Mouse (Mus musculus): Measurements from ENCODE around the gene Tmem92. TPM values are rescaled to one million over a fixed set of nuclear protein-coding genes. Genes with fewer than 3 reads are reported as not detected.

Gene Tmem92
- polyA plus RNA-seq, 1 experiment from 2014 or later: not detected

DNA sequence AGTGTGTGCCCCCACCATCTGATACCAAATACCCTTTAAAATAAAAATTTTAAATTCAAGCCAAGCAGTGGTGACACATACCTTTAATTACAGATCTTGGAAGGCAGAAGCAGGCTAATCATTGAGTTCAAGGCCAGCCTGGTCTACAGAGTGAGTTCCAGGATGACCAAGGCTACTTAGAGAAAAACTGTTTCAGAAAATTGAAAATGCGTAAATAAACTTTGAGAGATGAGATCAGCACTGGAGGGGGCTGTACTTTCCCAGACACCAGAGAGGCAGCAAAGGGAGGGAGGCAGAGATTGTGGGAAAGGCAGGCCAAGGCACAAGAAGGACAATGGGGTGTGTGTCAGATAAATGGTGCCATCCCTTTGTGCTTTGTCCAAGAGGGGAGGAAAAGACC lies 20.2 kb downstream of the Tmem92 start:
- no peaks in the 10 kb centered on the region for H3K4me1 ChIP-seq
- no peak overlapping the region for H3K4me2 ChIP-seq
- no peak overlapping the region for H3K27ac ChIP-seq
- H3K4me3 ChIP-seq: no peak overlapping the region
- no peaks in the 10 kb centered on the region for H3K27me3 ChIP-seq
- no peaks in the 10 kb centered on the region for H3K36me3 ChIP-seq
- H3K9ac ChIP-seq: no peak overlapping the region
- 79% methylated on average over 1 of the region's 1 CpGs for WGBS
- no peaks in the 10 kb centered on the region for H3K9me3 ChIP-seq
- ATAC-seq (ENCODE audit: borderline replicate concordance, extremely low read depth, low FRiP score, low TSS enrichment): no peak

DNA sequence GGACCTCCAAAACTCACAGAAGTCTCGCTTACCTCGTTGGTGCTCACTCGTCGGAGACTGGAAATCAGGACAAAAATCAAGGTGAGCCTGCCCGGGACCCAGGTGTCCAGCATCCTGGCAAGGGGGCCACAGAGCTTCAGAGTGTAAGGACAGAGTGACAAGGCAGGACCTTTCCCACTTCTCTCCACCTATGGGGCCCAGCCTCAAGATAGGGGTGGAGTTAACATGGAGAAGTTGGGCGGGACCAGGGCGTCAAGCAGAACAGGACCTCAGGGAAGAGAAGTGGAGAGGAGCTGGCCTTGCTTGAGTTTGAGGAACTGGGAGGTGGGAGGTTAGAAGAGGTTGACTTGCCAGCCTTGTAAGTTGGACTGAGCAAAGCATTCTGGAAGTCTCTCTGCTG lies 21.7 kb downstream of the Tmem92 start:
- Histone ChIP-seq H3K4me3 (no peak overlapping the region), H3K36me3 (no peaks in the 10 kb centered on the region), H3K4me1 (no peaks in the 10 kb centered on the region), H3K27me3 (no peaks in the 10 kb centered on the region; the same call in 1 of the 2 replicates), H3K9me3 (no peaks in the 10 kb centered on the region), H3K9ac (no peak overlapping the region), H3K27ac (no peak overlapping the region), H3K4me2 (no peak overlapping the region)
- no peak for ATAC-seq (ENCODE audit: borderline replicate concordance, extremely low read depth, low FRiP score, low TSS enrichment)
- 72% methylated on average over 7 of the region's 7 CpGs for WGBS

DNA sequence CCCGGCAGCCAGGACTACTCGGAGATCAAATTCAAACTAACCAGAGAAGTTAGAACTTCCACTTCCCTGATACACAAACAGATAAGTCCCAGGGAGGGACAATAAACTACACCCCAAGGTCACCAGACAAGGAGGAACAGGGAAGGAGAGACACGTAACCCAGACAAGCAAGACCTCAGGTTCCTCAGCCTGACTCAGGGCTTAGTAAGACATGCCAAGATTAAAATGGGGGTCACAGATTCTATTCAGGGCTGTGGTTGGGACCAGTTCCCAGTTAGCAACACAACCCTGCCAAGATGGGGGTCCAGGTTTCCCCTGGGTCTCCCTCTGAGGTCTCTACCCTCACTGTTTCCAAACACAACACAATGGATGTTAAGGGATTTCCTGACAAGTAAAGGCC lies 22.1 kb downstream of the Tmem92 start:
- no peaks in the 10 kb centered on the region for H3K36me3 ChIP-seq
- H3K27me3 ChIP-seq: no peaks in the 10 kb centered on the region; the same call in 1 of the 2 replicates
- no peaks in the 10 kb centered on the region for H3K4me1 ChIP-seq
- H3K9me3 ChIP-seq: no peaks in the 10 kb centered on the region
- ATAC-seq (ENCODE audit: borderline replicate concordance, extremely low read depth, low FRiP score, low TSS enrichment): no peak
- H3K4me3 ChIP-seq: no peak overlapping the region
- no peak overlapping the region for H3K9ac ChIP-seq
- 58% methylated on average over 3 of the region's 3 CpGs for WGBS
- H3K4me2 ChIP-seq: no peak overlapping the region
- no peak overlapping the region for H3K27ac ChIP-seq

DNA sequence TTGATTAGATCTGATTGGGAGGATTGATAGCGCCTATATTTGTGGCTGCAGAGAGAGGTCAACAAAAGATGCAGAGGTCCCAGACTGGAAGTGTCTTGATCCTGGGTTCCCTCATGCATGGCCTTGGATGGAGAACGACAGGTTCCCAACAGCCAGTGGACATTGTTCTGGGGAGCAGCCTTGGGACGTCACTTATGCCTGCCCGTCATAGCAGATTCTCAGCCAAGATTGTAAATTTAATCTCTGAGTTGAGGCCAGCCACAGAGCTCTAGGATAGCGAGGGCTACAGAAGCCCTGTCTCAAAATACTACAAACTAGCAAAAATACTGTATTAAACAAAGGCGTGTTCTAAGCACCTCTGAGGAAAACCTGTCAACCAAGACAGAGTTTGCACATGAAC lies 22.6 kb downstream of the Tmem92 start:
- no peak overlapping the region for H3K27ac ChIP-seq
- H3K4me1 ChIP-seq: no peaks in the 10 kb centered on the region
- 78% methylated on average over 6 of the region's 6 CpGs for WGBS
- no peak overlapping the region for H3K4me2 ChIP-seq
- no peak overlapping the region for H3K9ac ChIP-seq
- no peaks in the 10 kb centered on the region for H3K9me3 ChIP-seq
- no peak for ATAC-seq (ENCODE audit: borderline replicate concordance, extremely low read depth, low FRiP score, low TSS enrichment)
- H3K4me3 ChIP-seq: no peak overlapping the region
- no peaks in the 10 kb centered on the region; the same call in 1 of the 2 replicates for H3K27me3 ChIP-seq
- no peaks in the 10 kb centered on the region for H3K36me3 ChIP-seq

DNA sequence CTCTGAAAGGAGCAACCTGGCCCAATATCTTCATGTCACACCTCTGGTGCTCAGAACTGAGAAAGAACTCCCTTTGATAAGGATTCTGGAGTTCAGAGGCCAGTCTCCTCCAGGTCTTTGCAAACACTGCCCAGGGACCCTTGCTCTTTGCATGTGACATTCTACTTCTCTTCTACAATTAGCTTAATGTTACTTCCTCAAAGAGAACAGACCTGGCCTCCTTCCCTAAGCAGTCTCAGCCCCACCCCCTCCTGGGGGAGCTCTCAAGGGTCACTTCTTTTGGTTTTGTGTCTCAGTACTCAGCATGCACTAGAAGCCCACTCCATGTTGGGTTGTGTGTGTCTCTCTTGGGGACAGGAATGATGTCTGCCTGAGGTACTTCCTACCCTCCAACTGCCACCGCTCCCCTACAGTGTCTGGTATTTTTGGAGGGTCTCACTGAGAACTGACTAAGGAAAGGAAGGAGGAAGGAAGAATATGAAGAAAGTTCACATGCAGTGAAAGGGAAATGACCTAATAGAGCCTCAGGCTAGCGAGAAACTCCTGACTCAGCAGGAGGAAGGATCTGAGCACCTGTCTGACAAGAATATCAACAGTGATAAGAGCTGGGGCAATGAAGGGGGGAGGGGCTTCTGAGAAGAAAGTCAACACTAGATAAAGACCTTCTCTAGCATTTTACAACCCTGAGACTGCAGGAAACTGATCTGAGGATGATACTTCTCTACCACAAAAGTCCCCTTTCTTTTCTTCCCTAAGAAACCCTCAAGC lies 29.4 kb downstream of the Tmem92 start:
- 27% methylated on average over 2 of the region's 2 CpGs for WGBS
- no peaks in the 10 kb centered on the region for H3K4me1 ChIP-seq
- no peak for ATAC-seq (ENCODE audit: borderline replicate concordance, extremely low read depth, low FRiP score, low TSS enrichment)
- no peak overlapping the region for H3K4me3 ChIP-seq
- H3K9me3 ChIP-seq: no peaks in the 10 kb centered on the region
- no peaks in the 10 kb centered on the region for H3K36me3 ChIP-seq
- no peak overlapping the region for H3K27ac ChIP-seq
- no peaks in the 10 kb centered on the region; the same call in 1 of the 2 replicates for H3K27me3 ChIP-seq
- H3K9ac ChIP-seq: no peak overlapping the region
- no peak overlapping the region for H3K4me2 ChIP-seq

DNA sequence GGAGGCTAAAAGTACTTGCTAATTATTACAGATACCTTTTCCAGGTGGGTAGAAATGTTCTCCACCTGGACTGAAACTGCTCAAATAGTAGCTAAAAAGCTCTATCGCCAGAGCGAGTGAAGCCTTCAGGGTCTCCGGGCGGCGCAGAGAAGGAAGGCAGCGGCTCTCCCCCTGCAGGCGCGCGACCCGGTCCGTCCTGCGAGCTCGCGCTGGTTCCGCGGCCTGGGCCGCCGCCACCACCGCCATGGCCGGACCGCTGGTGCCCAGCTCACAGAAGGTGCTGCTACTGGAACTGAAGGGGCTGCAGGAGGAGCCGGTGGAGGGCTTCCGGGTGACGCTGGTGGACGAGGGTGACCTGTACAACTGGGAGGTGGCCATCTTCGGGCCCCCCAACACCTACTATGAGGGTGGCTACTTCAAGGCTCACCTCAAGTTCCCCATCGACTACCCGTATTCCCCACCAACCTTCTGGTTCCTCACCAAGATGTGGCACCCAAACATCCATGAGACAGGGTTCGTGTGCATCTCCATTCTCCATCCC lies 40.7 kb downstream of the Tmem92 start, which contains the start of gene Cdc34b:
Cdc34b (plus strand) TSS at position 51 of the 541 bp plus-strand sequence.
- Histone ChIP-seq H3K9ac (no peak within 1 kb of the TSS), H3K4me3 (no peak within 1 kb of the TSS), H3K27me3 (no peaks in the 10 kb centered on the region), H3K36me3 (no peaks in the 10 kb centered on the region), H3K27ac (no peak within 1 kb of the TSS), H3K4me2 (no peak within 1 kb of the TSS), H3K9me3 (no peaks in the 10 kb centered on the region), H3K4me1 (no peaks in the 10 kb centered on the region)
- ATAC-seq (ENCODE audit: borderline replicate concordance, extremely low read depth, low FRiP score, low TSS enrichment): no peak
- 74% methylated on average over 29 of the region's 29 CpGs for WGBS

DNA sequence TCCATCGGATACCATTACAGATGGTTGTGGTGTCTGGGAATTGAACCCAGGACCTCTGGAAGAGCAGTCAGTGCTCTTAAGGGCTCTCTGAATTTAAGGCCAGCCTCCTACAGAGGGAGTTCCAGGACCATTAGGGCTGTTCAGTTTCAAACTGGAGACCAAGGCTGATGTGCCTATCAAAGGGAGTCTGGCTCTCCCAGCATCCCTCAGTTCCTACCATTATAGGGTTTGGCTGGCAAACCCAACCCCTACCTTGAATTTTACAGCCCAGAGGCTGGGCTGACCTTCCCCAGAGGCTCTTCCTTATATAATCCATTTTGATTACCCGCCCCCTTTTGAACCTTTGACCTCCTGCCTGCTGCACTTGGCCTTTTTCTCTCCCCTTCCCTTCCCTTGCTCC lies 46.8 kb downstream of the Tmem92 start:
- no peaks in the 10 kb centered on the region for H3K4me1 ChIP-seq
- no peak overlapping the region for H3K4me3 ChIP-seq
- no peak overlapping the region for H3K27ac ChIP-seq
- H3K36me3 ChIP-seq: no peaks in the 10 kb centered on the region
- no peak overlapping the region for H3K9ac ChIP-seq
- no peak overlapping the region for H3K4me2 ChIP-seq
- ATAC-seq (ENCODE audit: borderline replicate concordance, extremely low read depth, low FRiP score, low TSS enrichment): no peak
- no peaks in the 10 kb centered on the region for H3K9me3 ChIP-seq
- H3K27me3 ChIP-seq: no peaks in the 10 kb centered on the region
- WGBS: 66% methylated on average over 2 of the region's 2 CpGs

DNA sequence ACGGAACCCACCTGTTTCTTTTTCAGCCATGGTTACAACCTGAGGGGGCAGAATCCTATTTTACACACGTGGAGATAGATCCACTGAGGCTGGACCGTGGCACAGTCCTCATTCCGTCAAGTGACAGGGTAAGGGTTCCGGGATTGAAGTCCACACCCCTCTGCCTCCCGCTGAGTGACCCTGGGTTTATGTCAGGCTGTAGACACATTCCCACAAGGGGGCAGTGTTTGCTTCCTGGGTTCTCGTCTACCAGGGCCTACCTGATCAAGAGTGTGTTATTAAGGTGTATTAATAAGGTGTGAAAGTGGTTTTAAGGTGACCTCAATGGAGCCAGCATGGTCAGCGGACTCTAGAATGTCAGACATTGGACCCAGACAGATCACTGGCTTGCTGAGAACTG lies 49.7 kb downstream of the Tmem92 start:
- Histone ChIP-seq H3K4me1 (no peaks in the 10 kb centered on the region), H3K4me3 (no peak overlapping the region), H3K27me3 (no peaks in the 10 kb centered on the region), H3K9ac (no peak overlapping the region), H3K27ac (no peak overlapping the region), H3K4me2 (no peak overlapping the region), H3K36me3 (no peaks in the 10 kb centered on the region), H3K9me3 (no peaks in the 10 kb centered on the region)
- ATAC-seq (ENCODE audit: borderline replicate concordance, extremely low read depth, low FRiP score, low TSS enrichment): no peak
- 33% methylated on average over 8 of the region's 8 CpGs for WGBS

DNA sequence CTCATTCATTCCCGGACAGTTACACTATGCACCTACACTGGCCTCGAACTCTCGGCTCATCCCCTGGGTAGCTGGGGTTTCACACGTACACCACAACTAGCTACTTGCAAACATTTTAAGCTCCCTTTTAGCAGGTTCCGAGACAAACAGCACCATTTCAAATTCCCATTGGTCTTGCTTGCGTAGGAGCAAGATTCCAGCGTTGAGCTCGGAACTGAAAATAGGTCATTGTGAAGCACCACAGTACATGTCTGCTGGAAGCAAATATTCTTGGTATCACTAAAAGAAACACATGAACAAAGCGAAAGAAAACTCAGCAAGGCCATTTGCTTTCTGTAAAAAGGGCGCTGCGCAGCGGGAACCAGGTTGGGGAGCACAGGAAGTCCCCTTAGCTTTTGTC lies 51.3 kb downstream of the Tmem92 start:
- H3K27ac ChIP-seq: no peak overlapping the region
- no peak overlapping the region for H3K4me3 ChIP-seq
- no peak for ATAC-seq (ENCODE audit: borderline replicate concordance, extremely low read depth, low FRiP score, low TSS enrichment)
- no peak overlapping the region for H3K4me2 ChIP-seq
- H3K9ac ChIP-seq: no peak overlapping the region
- no peaks in the 10 kb centered on the region for H3K4me1 ChIP-seq
- no peaks in the 10 kb centered on the region for H3K9me3 ChIP-seq
- H3K27me3 ChIP-seq: no peaks in the 10 kb centered on the region
- WGBS: 79% methylated on average over 12 of the region's 12 CpGs
- H3K36me3 ChIP-seq: no peaks in the 10 kb centered on the region

DNA sequence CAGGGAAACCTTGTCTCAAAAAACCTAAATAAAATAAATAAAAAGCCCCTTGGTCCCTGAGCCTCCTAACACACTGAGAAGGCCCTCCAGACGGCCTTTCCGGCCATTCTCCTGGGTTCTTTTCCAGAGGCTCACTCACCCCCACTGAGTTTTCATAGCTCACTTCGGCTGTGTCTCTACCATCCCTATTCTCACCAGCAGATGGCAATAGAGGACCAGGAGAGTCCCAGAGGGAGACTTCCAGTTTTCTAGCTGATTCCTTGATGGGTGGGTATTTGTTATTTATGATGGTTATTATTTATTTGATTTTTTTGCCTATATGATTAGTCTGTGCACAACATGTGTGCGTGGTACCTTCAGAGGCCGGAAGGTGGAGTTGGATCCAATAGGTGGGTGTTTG lies 52.2 kb downstream of the Tmem92 start:
- WGBS: 18% methylated on average over 5 of the region's 5 CpGs
- ATAC-seq (ENCODE audit: borderline replicate concordance, extremely low read depth, low FRiP score, low TSS enrichment): no peak

DNA sequence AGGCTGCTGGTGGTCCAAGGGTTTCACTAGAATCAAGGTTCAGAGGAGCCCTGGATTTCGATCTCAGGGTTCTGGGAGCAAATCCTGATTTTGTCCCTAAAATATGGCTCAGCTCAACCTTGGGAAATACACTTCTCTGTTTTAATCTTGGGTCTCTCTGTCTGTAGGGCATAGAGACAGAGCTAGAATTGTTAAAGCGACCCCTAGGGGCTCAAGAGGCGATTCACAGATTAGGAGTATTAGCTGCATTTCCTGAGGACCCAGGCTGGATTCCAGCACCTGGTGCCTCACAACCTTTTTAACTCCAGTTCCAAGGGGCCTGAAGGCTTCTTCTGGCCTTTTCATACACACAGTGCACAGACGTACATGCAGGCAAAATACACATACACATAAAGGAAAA lies 52.9 kb downstream of the Tmem92 start:
- no peaks in the 10 kb centered on the region for H3K36me3 ChIP-seq
- no peaks in the 10 kb centered on the region for H3K27me3 ChIP-seq
- no peak overlapping the region for H3K27ac ChIP-seq
- H3K9ac ChIP-seq: no peak overlapping the region
- no peaks in the 10 kb centered on the region for H3K9me3 ChIP-seq
- ATAC-seq (ENCODE audit: borderline replicate concordance, extremely low read depth, low FRiP score, low TSS enrichment): no peak
- H3K4me3 ChIP-seq: no peak overlapping the region
- WGBS: 32% methylated on average over 4 of the region's 4 CpGs
- no peak overlapping the region for H3K4me2 ChIP-seq
- H3K4me1 ChIP-seq: no peaks in the 10 kb centered on the region

More for the DNA sequence above, 52.2 kb downstream of the Tmem92 start:
- H3K9ac ChIP-seq: no peak overlapping the region
- no peaks in the 10 kb centered on the region for H3K4me1 ChIP-seq
- H3K4me2 ChIP-seq: no peak overlapping the region
- no peaks in the 10 kb centered on the region for H3K9me3 ChIP-seq
- H3K36me3 ChIP-seq: no peaks in the 10 kb centered on the region
- no peak overlapping the region for H3K4me3 ChIP-seq
- H3K27ac ChIP-seq: no peak overlapping the region
- no peaks in the 10 kb centered on the region for H3K27me3 ChIP-seq

DNA sequence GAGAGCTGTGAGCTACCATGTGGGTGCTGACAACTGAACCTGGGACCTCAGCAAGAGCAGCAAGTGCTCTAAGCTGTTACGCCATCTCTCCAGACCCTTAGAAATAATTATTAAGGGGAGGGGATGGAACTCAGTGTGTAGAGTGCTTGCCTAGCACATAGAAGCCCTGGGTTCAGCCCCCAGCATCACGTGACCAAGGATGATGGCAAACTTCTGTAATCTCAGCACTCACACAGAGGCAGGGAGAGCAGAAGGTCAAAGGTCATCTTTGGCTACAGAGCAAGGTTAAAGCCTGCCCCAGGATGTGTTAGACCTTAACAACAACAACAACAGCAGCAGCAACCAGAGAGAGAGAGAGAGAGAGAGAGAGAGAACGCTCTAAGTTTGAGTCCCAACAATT lies 54.0 kb downstream of the Tmem92 start:
- H3K27me3 ChIP-seq: no peaks in the 10 kb centered on the region
- no peak overlapping the region for H3K4me2 ChIP-seq
- ATAC-seq (ENCODE audit: borderline replicate concordance, extremely low read depth, low FRiP score, low TSS enrichment): no peak
- H3K36me3 ChIP-seq: no peaks in the 10 kb centered on the region
- no peak overlapping the region for H3K9ac ChIP-seq
- no peak overlapping the region for H3K4me3 ChIP-seq
- H3K9me3 ChIP-seq: no peaks in the 10 kb centered on the region
- WGBS: 75% methylated on average over 3 of the region's 3 CpGs
- no peaks in the 10 kb centered on the region for H3K4me1 ChIP-seq
- no peak overlapping the region for H3K27ac ChIP-seq
